Comparison of ENCODE assay signal across 10 mouse cellular contexts in the genomic region with DNA sequence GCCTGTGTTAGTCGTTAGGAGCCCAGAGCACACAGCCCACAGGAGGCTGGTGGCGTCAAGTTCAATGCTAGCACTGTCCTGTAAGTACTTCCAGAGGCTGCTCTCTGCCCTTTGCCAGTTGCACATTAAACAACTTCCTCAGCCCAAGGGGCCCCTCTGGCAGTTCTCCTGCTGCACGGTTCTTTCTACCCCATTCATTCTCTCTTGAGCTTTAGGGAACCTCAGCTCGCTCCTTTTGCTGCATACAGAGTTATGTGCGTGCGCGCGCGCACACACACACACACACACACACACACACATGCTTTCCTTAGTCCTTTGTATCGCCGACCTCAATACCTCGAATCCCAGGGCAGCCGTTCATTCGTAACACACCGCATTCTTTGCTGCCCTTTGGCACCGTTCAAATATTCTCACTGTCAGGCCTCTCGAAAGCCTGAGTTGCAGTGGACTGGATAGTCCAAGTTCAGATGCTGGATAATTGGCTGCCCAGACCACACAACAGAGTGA. TPM values are rescaled to one million over a fixed set of nuclear protein-coding genes. Genes with fewer than 3 reads are reported as not detected.
DNase-seq lines count a peak whose midpoint lies in the region; ATAC-seq lines count a peak whose summit lies in the region.
"Had no signal": no experiment of that assay in that cellular context is flagged by ENCODE, and none has a peak within 500 bp of the region (broad histone marks: within the 10 kb centered on the region; RNA-seq: fewer than 3 reads in every experiment).

No protein-coding gene starts in this region.

- ATAC-seq in hindbrain, embryonic 11.5 days (ENCODE audit: low FRiP score): no peak
- no peak for ATAC-seq in hindbrain, embryonic 16.5 days
- peak; percentile 32 to 53; a peak in 3 of 4 replicates for ATAC-seq in hematopoietic stem cell, adult 5-6 weeks (replicated peaks in 1 of 2; ENCODE audit: insufficient read depth in 1 of 2, low FRiP score in 2 of 2, low TSS enrichment in 1 of 2, low read depth in 1 of 2, poor library complexity in 2 of 2, severe bottlenecking in 2 of 2)

- intact Hi-C loops in gastrocnemius, postnatal 14 days (cut with DNase I; ENCODE audit: low total_unique reads): no loop called here

- H3K27ac ChIP-seq in hindbrain, embryonic 11.5 days (ENCODE audit: low read depth, low read length): no peak overlapping the region
- H3K27ac ChIP-seq in hindbrain, embryonic 16.5 days (ENCODE audit: low read depth, low read length): no peak overlapping the region

- peak; percentile 34 for DNase-seq in hindbrain, embryonic 11.5 days (ENCODE audit: low spot score)
- DNase-seq in kidney, postnatal 36 days: peak; percentile 58 to 65
- DNase-seq in retina, postnatal 1 day: peak; percentile 60
- no peak for DNase-seq in gastrocnemius, postnatal 14 days
- DNase-seq in gastrocnemius, adult 8-10 months (ENCODE audit: low spot score in 2 of 2): no peak
- DNase-seq in right cerebral cortex, postnatal 36 days (ENCODE audit: low spot score in 2 of 2): no peak
- DNase-seq: right cerebral cortex, postnatal 25 days had no signal

- H3K27me3 ChIP-seq in hindbrain, embryonic 11.5 days (ENCODE audit: control insufficient read depth, insufficient read depth, low read length): no peaks in the 10 kb centered on the region
- H3K27me3 ChIP-seq in hindbrain, embryonic 16.5 days (replicated peaks; ENCODE audit: control insufficient read depth, insufficient read depth, low read length): no peaks in the 10 kb centered on the region

- H3K9me3 ChIP-seq in hindbrain, embryonic 11.5 days (ENCODE audit: control insufficient read depth, low read length): no peaks in the 10 kb centered on the region
- no peaks in the 10 kb centered on the region for H3K9me3 ChIP-seq in hindbrain, embryonic 16.5 days (ENCODE audit: control insufficient read depth, low read length)

- H3K4me3 ChIP-seq in hindbrain, embryonic 11.5 days (ENCODE audit: low read depth, low read length): no peak overlapping the region
- H3K4me3 ChIP-seq in hindbrain, embryonic 16.5 days (ENCODE audit: low read length): no peak overlapping the region

- H3K4me2 ChIP-seq in hindbrain, embryonic 11.5 days (replicated peaks; ENCODE audit: low read depth, low read length): no peak overlapping the region
- no peak overlapping the region for H3K4me2 ChIP-seq in hindbrain, embryonic 16.5 days (ENCODE audit: low read length)

- H3K4me1 ChIP-seq in hindbrain, embryonic 11.5 days (replicated peaks; ENCODE audit: control insufficient read depth, insufficient read depth, low read length): no peaks in the 10 kb centered on the region
- H3K4me1 ChIP-seq in hindbrain, embryonic 16.5 days (ENCODE audit: control insufficient read depth, insufficient read depth, low read depth, low read length): no peaks in the 10 kb centered on the region; the same call in 1 of the 2 replicates

- H3K9ac ChIP-seq in hindbrain, embryonic 11.5 days (ENCODE audit: low read depth, low read length): no peak overlapping the region
- no peak overlapping the region for H3K9ac ChIP-seq in hindbrain, embryonic 16.5 days (ENCODE audit: low read depth, low read length)

- H3K36me3 ChIP-seq in hindbrain, embryonic 11.5 days (ENCODE audit: control insufficient read depth, insufficient read depth, low read length): no peaks in the 10 kb centered on the region
- no peaks in the 10 kb centered on the region for H3K36me3 ChIP-seq in hindbrain, embryonic 16.5 days (ENCODE audit: control insufficient read depth, insufficient read depth, low read length)

- 49% methylated on average over 17 of the region's 17 CpGs for WGBS in hindbrain, embryonic 11.5 days
- 43% methylated on average over 17 of the region's 17 CpGs for WGBS in hindbrain, embryonic 16.5 days

RNA-seq across cellular contexts. Expression of a gene that starts 45.2 kb away (rescaled TPM):
- 0.43 and 1.5 TPM in 2 replicates for polyA plus RNA-seq in hindbrain, embryonic 11.5 days (2014; fragmentation: Nextera tagmentation; extraction: Ambion mirVana)
- polyA plus RNA-seq in hindbrain, embryonic 16.5 days (2015; fragmentation: Nextera tagmentation; extraction: Ambion mirVana): 1.4 and 2.2 TPM in 2 replicates
- total RNA-seq in hematopoietic stem cell, adult 5-6 weeks (2017): not detected in 2 replicates
- not detected for total RNA-seq in gastrocnemius, postnatal 14 days (2021)
- not detected for total RNA-seq in gastrocnemius, adult 8-10 months (2022)
- total RNA-seq: adrenal gland, adult 18-20 months had no signal

Comparison
In these comparisons a context has a peak if more than half of its experiments do, and no peak if none do; other contexts are left out.
1. ATAC-seq: peak in hematopoietic stem cell, adult 5-6 weeks (2 of 2); none in hindbrain, embryonic 11.5 days (single experiment) and hindbrain, embryonic 16.5 days (single experiment).
2. DNase-seq: peak in hindbrain, embryonic 11.5 days (single experiment), kidney, postnatal 36 days (2 of 2) and retina, postnatal 1 day (single experiment); none in gastrocnemius, postnatal 14 days (single experiment), gastrocnemius, adult 8-10 months (0 of 2) and right cerebral cortex, postnatal 36 days (0 of 2).